Comparison of ENCODE assay signal across 16 mouse cellular contexts in the genomic region with DNA sequence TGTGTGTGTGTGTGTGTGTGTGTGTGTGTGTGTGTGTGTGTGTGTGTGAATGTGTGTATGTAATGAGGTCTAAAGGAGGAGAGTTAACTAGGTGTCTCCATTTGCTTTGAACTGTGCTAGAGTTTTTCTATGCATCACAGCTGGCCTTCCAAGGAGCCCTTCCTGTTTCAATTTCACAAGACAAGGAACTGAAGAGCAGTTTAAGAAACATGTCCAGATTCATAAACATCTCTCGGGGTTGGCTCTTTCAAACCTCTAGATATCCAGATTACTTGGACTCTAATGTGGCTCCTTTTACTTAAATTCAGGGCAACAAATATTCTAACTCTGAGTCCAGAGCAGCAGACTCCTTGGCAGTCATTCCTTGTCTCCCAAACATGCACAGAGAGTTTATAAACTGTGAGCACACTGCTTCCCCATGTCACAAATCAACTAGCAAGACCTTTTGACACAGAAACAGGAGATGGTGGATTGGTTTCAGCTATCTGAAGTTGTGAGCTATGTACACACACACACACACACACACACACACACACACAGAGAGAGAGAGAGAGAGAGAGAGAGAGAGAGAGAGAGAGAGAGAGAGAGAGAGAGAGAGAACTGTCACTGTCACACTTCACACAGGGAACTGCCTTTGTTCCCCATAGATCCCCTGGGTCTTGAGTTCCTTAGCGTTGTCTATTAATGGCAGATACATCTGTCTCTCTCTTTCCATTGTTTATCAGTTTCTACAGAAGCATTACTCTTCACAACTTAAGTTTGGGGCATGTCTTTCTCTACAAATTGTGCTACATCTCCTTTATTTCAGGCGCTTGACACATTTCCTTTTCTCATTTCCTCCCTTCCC.
A peak's percentile ranks its signal among the peaks of the same experiment; 100 is the strongest.
DNase-seq lines count a peak whose midpoint lies in the region; ATAC-seq and TF ChIP-seq lines count a peak whose summit lies in the region.
"Had no signal": no experiment of that assay in that cellular context is flagged by ENCODE, and none has a peak within 500 bp of the region (broad histone marks: within the 10 kb centered on the region; RNA-seq: fewer than 3 reads in every experiment).

No protein-coding gene starts in this region.

- DNase-seq in liver, adult 2 months (ENCODE audit: extremely low read depth, low read depth, low spot score) = peak; percentile 20
- DNase-seq in MEL (ENCODE audit: low read depth, low spot score) = no peak
- peak; percentile 37 for DNase-seq in splenic B cell, adult 2 months (ENCODE audit: low read depth, low spot score)
- no peak for DNase-seq in cerebellum, postnatal 4 days (ENCODE audit: low spot score in 2 of 2)
- DNase-seq: cerebellum, adult 8-10 months; gastrocnemius, postnatal 36 days; kidney, adult 9 months; thymus, adult 2 months had no signal

- no peaks in the 10 kb centered on the region for H3K27me3 ChIP-seq in liver, adult 2 months (ENCODE audit: control insufficient read depth, insufficient read depth, low read length)
- no peaks in the 10 kb centered on the region for H3K27me3 ChIP-seq in liver, embryonic 12.5 days (replicated peaks)
- H3K27me3 ChIP-seq in MEL (ENCODE audit: control insufficient read depth in 1 of 2, insufficient read depth in 2 of 2, low read length in 2 of 2) = no peaks in the 10 kb centered on the region
- no peaks in the 10 kb centered on the region for H3K27me3 ChIP-seq in lung, embryonic 16.5 days (ENCODE audit: control insufficient read depth, insufficient read depth, low read depth, low read length)
- H3K27me3 ChIP-seq in splenic B cell, adult 2 months (ENCODE audit: control insufficient read depth, insufficient read depth, low read length, poor library complexity, severe bottlenecking) = no peaks in the 10 kb centered on the region
- no peaks in the 10 kb centered on the region for H3K27me3 ChIP-seq in hindbrain, embryonic 16.5 days (replicated peaks; ENCODE audit: control insufficient read depth, insufficient read depth, low read length)
- no peaks in the 10 kb centered on the region for H3K27me3 ChIP-seq in forebrain, embryonic 13.5 days
- H3K27me3 ChIP-seq: hindbrain, embryonic 12.5 days; megakaryocyte, embryonic 14.5 days; Patski had no signal

- no peak overlapping the region for H3K27ac ChIP-seq in liver, adult 2 months (replicated peaks; ENCODE audit: insufficient read depth, low read depth, low read length)
- H3K27ac ChIP-seq in liver, embryonic 12.5 days = no peak overlapping the region
- no peak overlapping the region for H3K27ac ChIP-seq in MEL (ENCODE audit: control insufficient read depth, low read depth, low read length)
- peak overlapping the region; percentile 59 for H3K27ac ChIP-seq in lung, embryonic 16.5 days (ENCODE audit: low read length)
- H3K27ac ChIP-seq in hindbrain, embryonic 16.5 days (ENCODE audit: low read depth, low read length) = no peak overlapping the region
- no peak overlapping the region for H3K27ac ChIP-seq in forebrain, embryonic 13.5 days
- H3K27ac ChIP-seq: hindbrain, embryonic 12.5 days had no signal

- TF ChIP-seq CTCF in liver, adult 2 months (IDR thresholded peaks at IDR 0.05; ENCODE audit: low read depth, low read length) = no peak
- no peak for TF ChIP-seq CTCF in MEL (IDR thresholded peaks at IDR 0.05 in 2 of 3, conservative IDR thresholded peaks at IDR 0.05 in 1 of 3; ENCODE audit: control insufficient read depth in 1 of 3, insufficient read depth in 1 of 3, low read depth in 2 of 3, low read length in 3 of 3, poor library complexity in 1 of 3, severe bottlenecking in 1 of 3)

- TF ChIP-seq EP300 in MEL (IDR thresholded peaks at IDR 0.05; ENCODE audit: low read depth in 1 of 2, low read length in 2 of 2) = no peak

- H3K9me3 ChIP-seq in liver, embryonic 12.5 days (replicated peaks) = no peaks in the 10 kb centered on the region
- no peaks in the 10 kb centered on the region for H3K9me3 ChIP-seq in MEL (replicated peaks; ENCODE audit: insufficient read depth, low read length)
- H3K9me3 ChIP-seq in lung, embryonic 16.5 days (ENCODE audit: control insufficient read depth, low read length) = no peaks in the 10 kb centered on the region
- no peaks in the 10 kb centered on the region for H3K9me3 ChIP-seq in hindbrain, embryonic 16.5 days (ENCODE audit: control insufficient read depth, low read length)
- no peaks in the 10 kb centered on the region for H3K9me3 ChIP-seq in forebrain, embryonic 13.5 days (replicated peaks)
- H3K9me3 ChIP-seq: hindbrain, embryonic 12.5 days; megakaryocyte, embryonic 14.5 days had no signal

- H3K4me2 ChIP-seq in liver, embryonic 12.5 days = no peak overlapping the region
- H3K4me2 ChIP-seq in lung, embryonic 16.5 days (ENCODE audit: low read depth, low read length) = no peak overlapping the region
- H3K4me2 ChIP-seq in hindbrain, embryonic 16.5 days (ENCODE audit: low read length) = no peak overlapping the region
- no peak overlapping the region for H3K4me2 ChIP-seq in forebrain, embryonic 13.5 days
- H3K4me2 ChIP-seq: hindbrain, embryonic 12.5 days had no signal

- 63% methylated on average over 3 of the region's 3 CpGs for WGBS in liver, adult 2 months
- 54% methylated on average over 3 of the region's 3 CpGs for WGBS in liver, embryonic 12.5 days (ENCODE audit: insufficient replicate concordance)
- 40% methylated on average over 3 of the region's 3 CpGs for WGBS in lung, embryonic 16.5 days
- WGBS in hindbrain, embryonic 16.5 days = 65% methylated on average over 3 of the region's 3 CpGs
- 80% methylated on average over 3 of the region's 3 CpGs for WGBS in forebrain, embryonic 13.5 days

- no peak overlapping the region for H3K9ac ChIP-seq in liver, adult 2 months (ENCODE audit: low read depth, low read length)
- no peak overlapping the region for H3K9ac ChIP-seq in liver, embryonic 12.5 days
- H3K9ac ChIP-seq in MEL (ENCODE audit: control insufficient read depth, low read depth, low read length, poor library complexity, severe bottlenecking) = peak overlapping the region; percentile 17
- no peak overlapping the region for H3K9ac ChIP-seq in lung, embryonic 16.5 days (ENCODE audit: low read length)
- no peak overlapping the region for H3K9ac ChIP-seq in hindbrain, embryonic 16.5 days (ENCODE audit: low read depth, low read length)
- H3K9ac ChIP-seq in forebrain, embryonic 13.5 days = no peak overlapping the region
- H3K9ac ChIP-seq: hindbrain, embryonic 12.5 days had no signal

- no peak for TF ChIP-seq RAD21 in MEL (IDR thresholded peaks at IDR 0.05; ENCODE audit: low read depth, low read length)

- no peaks in the 10 kb centered on the region for H3K4me1 ChIP-seq in liver, adult 2 months (ENCODE audit: control insufficient read depth, insufficient read depth, low read length)
- H3K4me1 ChIP-seq in liver, embryonic 12.5 days = no peaks in the 10 kb centered on the region
- H3K4me1 ChIP-seq in MEL (ENCODE audit: control insufficient read depth in 1 of 2, insufficient read depth in 2 of 2, low read length in 2 of 2) = peaks cover 0 to 4% of the 10 kb centered on the region in 2 experiments; a peak in 2 of 4 replicates
- H3K4me1 ChIP-seq in lung, embryonic 16.5 days (replicated peaks; ENCODE audit: control insufficient read depth, insufficient read depth, low read length) = no peaks in the 10 kb centered on the region
- no peaks in the 10 kb centered on the region for H3K4me1 ChIP-seq in hindbrain, embryonic 16.5 days (ENCODE audit: control insufficient read depth, insufficient read depth, low read depth, low read length)
- H3K4me1 ChIP-seq in forebrain, embryonic 13.5 days = peaks cover 16% of the 10 kb centered on the region
- H3K4me1 ChIP-seq: hindbrain, embryonic 12.5 days; megakaryocyte, embryonic 14.5 days had no signal

- no peak for TF ChIP-seq POLR2A in liver, adult 2 months (IDR thresholded peaks at IDR 0.05; ENCODE audit: extremely low read depth, insufficient read depth, low read length)
- no peak for TF ChIP-seq POLR2A in MEL (IDR thresholded peaks at IDR 0.05; ENCODE audit: control insufficient read depth in 1 of 2, insufficient read depth in 1 of 2, low read depth in 1 of 2, low read length in 2 of 2, poor library complexity in 1 of 2)

- no peak for ATAC-seq in liver, embryonic 12.5 days
- ATAC-seq in lung, embryonic 16.5 days (ENCODE audit: low read depth) = peak; percentile 92
- ATAC-seq in hindbrain, embryonic 16.5 days = no peak
- no peak for ATAC-seq in forebrain, embryonic 13.5 days
- ATAC-seq: CD4-positive, CD25-positive, alpha-beta regulatory T cell, adult 4 months; Patski had no signal

- H3K36me3 ChIP-seq in liver, adult 2 months (ENCODE audit: control insufficient read depth, insufficient read depth, low read length) = no peaks in the 10 kb centered on the region
- H3K36me3 ChIP-seq in liver, embryonic 12.5 days = no peaks in the 10 kb centered on the region
- peaks cover 0 to 2% of the 10 kb centered on the region in 2 experiments; a peak in 1 of 4 replicates for H3K36me3 ChIP-seq in MEL (ENCODE audit: control insufficient read depth in 1 of 2, insufficient read depth in 2 of 2, low read length in 2 of 2)
- no peaks in the 10 kb centered on the region for H3K36me3 ChIP-seq in lung, embryonic 16.5 days (ENCODE audit: control insufficient read depth, insufficient read depth, low read length)
- H3K36me3 ChIP-seq in splenic B cell, adult 2 months (ENCODE audit: control insufficient read depth, insufficient read depth, low read length, poor library complexity, severe bottlenecking) = no peaks in the 10 kb centered on the region
- H3K36me3 ChIP-seq in hindbrain, embryonic 16.5 days (ENCODE audit: control insufficient read depth, insufficient read depth, low read length) = no peaks in the 10 kb centered on the region
- H3K36me3 ChIP-seq in forebrain, embryonic 13.5 days (ENCODE audit: poor library complexity, severe bottlenecking) = no peaks in the 10 kb centered on the region
- H3K36me3 ChIP-seq: hindbrain, embryonic 12.5 days had no signal

- no peaks in the 10 kb centered on the region for H3K79me2 ChIP-seq in liver, adult 2 months (ENCODE audit: control insufficient read depth, insufficient read depth, low read length)
- no peaks in the 10 kb centered on the region for H3K79me2 ChIP-seq in MEL (ENCODE audit: control insufficient read depth, insufficient read depth, low read length, poor library complexity)

- no peak overlapping the region for H3K4me3 ChIP-seq in liver, adult 2 months (ENCODE audit: insufficient read depth, low read depth, low read length)
- no peak overlapping the region for H3K4me3 ChIP-seq in liver, embryonic 12.5 days
- peak overlapping the region in 1 of 2 experiments; percentile 41; a peak in 1 of 4 replicates for H3K4me3 ChIP-seq in MEL (ENCODE audit: control insufficient read depth in 1 of 2, insufficient read depth in 1 of 2, low read depth in 2 of 2, low read length in 2 of 2)
- no peak overlapping the region for H3K4me3 ChIP-seq in lung, embryonic 16.5 days (ENCODE audit: low read length)
- H3K4me3 ChIP-seq in hindbrain, embryonic 16.5 days (ENCODE audit: low read length) = no peak overlapping the region
- no peak overlapping the region for H3K4me3 ChIP-seq in forebrain, embryonic 13.5 days
- H3K4me3 ChIP-seq: hindbrain, embryonic 12.5 days; megakaryocyte, embryonic 14.5 days had no signal

TF ChIP-seq in MEL, 35 proteins besides CTCF, POLR2A, EP300 and RAD21 (continues in another document):
- TF ChIP-seq ZC3H11A (IDR thresholded peaks at IDR 0.05; ENCODE audit: low read depth, low read length) (no peak), POLR2AphosphoS2 (IDR thresholded peaks at IDR 0.05; ENCODE audit: low read length) (no peak), RCOR1 (IDR thresholded peaks at IDR 0.05; ENCODE audit: low read depth, low read length) (no peak), ETS1 (IDR thresholded peaks at IDR 0.05; ENCODE audit: low read depth, low read length) (no peak)

Comparison
In these comparisons a context has a peak if more than half of its experiments do, and no peak if none do; other contexts are left out.
1. DNase-seq: peak in liver, adult 2 months (single experiment) and splenic B cell, adult 2 months (single experiment); none in MEL (single experiment) and cerebellum, postnatal 4 days (0 of 2).